Mouse (Mus musculus): ENCODE results near the gene Atp8a1. TPM values are rescaled to one million over a fixed set of nuclear protein-coding genes. Genes with fewer than 3 reads are reported as not detected.

Atp8a1 gene
- total RNA-seq, 2 experiments from 2014 or later = 171 to 190 TPM

- Histone ChIP-seq H3K4me3 (no peak overlapping the region), H3K27ac (no peak overlapping the region)
- no peak for TF ChIP-seq CTCF (IDR thresholded peaks at IDR 0.05)
- no peak for DNase-seq (ENCODE audit: extremely low spot score in 1 of 2, low spot score in 2 of 2)
- intact Hi-C loops (cut with DNase I) = loop anchor here (5.0 to 10.0 kb wide), 3 partner anchors 47 to 265 kb away; partner anchors contain the start of gene Gm21905
These were observed 2.2 kb upstream of the Atp8a1 start for GRCm38 (mm10) chr5:67849411-67849810.

DNA sequence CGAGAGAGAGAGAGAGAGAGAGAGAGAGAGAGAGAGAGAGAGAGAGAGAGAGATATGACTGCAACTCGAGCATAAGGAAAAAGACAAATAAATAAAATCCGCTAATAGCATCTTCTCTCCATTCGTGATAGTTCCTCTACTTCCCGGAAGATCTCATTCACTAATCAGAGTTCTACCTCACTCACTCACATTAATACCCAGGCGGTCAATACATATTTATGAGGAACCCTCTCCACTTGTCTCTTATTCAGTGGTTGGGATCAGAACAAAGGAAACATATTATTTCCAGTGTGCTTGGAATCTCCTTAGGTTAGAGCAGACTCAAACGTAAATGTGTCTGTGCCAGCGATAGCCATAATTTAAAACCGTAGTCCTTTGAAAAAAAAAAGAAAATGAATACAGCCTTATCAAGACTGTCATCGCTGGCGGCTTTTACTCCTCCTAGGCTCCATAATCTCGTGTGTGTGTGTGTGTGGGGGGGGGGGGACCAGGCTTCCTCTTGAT, 1.3 kb upstream of the Atp8a1 start:
- TF ChIP-seq CTCF (IDR thresholded peaks at IDR 0.05) = no peak
- H3K27ac ChIP-seq = no peak overlapping the region
- DNase-seq (ENCODE audit: extremely low spot score in 1 of 2, low spot score in 2 of 2) = no peak
- intact Hi-C loops (cut with DNase I) = loop anchor here (1.0 to 10.0 kb wide), 4 partner anchors 46 to 266 kb away; partner anchors contain the start of gene Gm21905
- H3K4me3 ChIP-seq = no peak overlapping the region

GRCm38 (mm10) chr5:67846361-67847224, 641 bp downstream of the Atp8a1 start:
- DNase-seq (ENCODE audit: extremely low spot score in 1 of 2, low spot score in 2 of 2) = peak; percentile 45 to 55
- TF ChIP-seq CTCF (IDR thresholded peaks at IDR 0.05) = peak; percentile 25
- intact Hi-C loops (cut with DNase I) = loop anchor here (1.0 to 10.0 kb wide), 5 partner anchors 44 to 268 kb away; partner anchors contain the start of gene Gm21905
- peak overlapping the region; percentile 80 for H3K4me3 ChIP-seq
- peak overlapping the region; percentile 99 for H3K27ac ChIP-seq

- no peak for DNase-seq (ENCODE audit: extremely low spot score in 1 of 2, low spot score in 2 of 2)
- intact Hi-C loops (cut with DNase I) = loop anchor here (5.0 to 10.0 kb wide), 3 partner anchors 43 to 270 kb away; partner anchors contain the start of gene Gm21905
- Histone ChIP-seq H3K27ac (peak overlapping the region; percentile 22; the same call in 1 of the 2 replicates), H3K4me3 (peak overlapping the region; percentile 80)
- TF ChIP-seq CTCF (IDR thresholded peaks at IDR 0.05) = no peak
These were observed 2.0 kb downstream of the Atp8a1 start for GRCm38 (mm10) chr5:67845190-67845691.

DNA sequence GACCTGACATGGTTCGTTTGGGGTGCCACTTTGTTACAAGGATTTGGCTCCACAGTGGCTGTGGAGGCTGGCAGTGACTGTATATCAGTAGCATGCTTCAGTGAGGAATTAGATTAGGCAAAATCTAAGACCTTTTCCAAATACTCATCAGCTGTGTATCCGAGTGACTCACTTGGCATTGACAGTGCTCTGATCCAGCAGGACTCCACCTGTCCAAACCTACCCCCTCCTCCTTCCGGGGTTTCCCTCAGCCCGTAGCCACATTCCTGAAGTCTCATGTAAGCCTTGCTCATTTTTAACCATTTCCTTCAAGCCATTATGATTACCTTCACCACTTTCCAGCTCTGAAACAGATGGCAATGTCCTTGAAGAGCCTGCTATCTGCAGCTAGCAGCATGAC, 3.2 kb downstream of the Atp8a1 start:
- TF ChIP-seq CTCF (IDR thresholded peaks at IDR 0.05) = no peak
- DNase-seq (ENCODE audit: extremely low spot score in 1 of 2, low spot score in 2 of 2) = no peak
- intact Hi-C loops (cut with DNase I) = loop anchor here (10.0 kb wide), 1 partner anchor 271 kb away; no protein-coding TSS in a partner anchor
- Histone ChIP-seq H3K27ac (no peak overlapping the region), H3K4me3 (peak overlapping the region; percentile 80)

GRCm38 (mm10) chr5:67842306-67842705, 4.9 kb downstream of the Atp8a1 start:
- TF ChIP-seq CTCF (IDR thresholded peaks at IDR 0.05) = no peak; the same call in 1 of the 2 replicates
- Histone ChIP-seq H3K27ac (peak overlapping the region; percentile 65; the same call in 1 of the 2 replicates), H3K4me3 (peak overlapping the region; percentile 22; the same call in 1 of the 2 replicates)
- intact Hi-C loops (cut with DNase I) = loop anchor here (10.0 kb wide), 1 partner anchor 272 kb away; no protein-coding TSS in a partner anchor
- DNase-seq (ENCODE audit: extremely low spot score in 1 of 2, low spot score in 2 of 2) = no peak

DNA sequence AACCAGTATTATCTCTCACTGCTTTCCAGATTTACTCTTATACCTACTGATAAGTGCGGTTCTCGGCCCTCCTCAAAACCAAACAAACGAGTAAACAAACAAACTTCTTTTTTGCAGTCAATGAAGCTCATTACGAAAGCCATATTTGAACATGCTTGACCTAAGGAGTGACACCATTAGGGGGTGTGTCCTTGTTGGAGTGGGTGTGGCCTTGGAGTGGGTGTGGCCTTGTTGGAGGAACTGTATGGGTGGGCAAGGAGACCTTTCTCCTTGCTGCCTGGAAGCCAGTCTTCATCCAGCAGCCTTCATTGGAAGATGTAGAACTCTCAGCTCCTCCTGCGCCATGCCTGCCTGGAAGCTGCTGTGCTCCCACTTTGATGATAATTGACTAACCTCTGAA, 13.4 kb downstream of the Atp8a1 start:
- Histone ChIP-seq H3K4me3 (no peak overlapping the region), H3K27ac (no peak overlapping the region)
- no peak for TF ChIP-seq CTCF (IDR thresholded peaks at IDR 0.05)
- intact Hi-C loops (cut with DNase I) = no loop called here
- DNase-seq (ENCODE audit: extremely low spot score in 1 of 2, low spot score in 2 of 2) = no peak

- peak in 1 of 2 experiments; percentile 1 for DNase-seq (ENCODE audit: extremely low spot score in 1 of 2, low spot score in 2 of 2)
- no peak for TF ChIP-seq CTCF (IDR thresholded peaks at IDR 0.05)
- intact Hi-C loops (cut with DNase I) = no loop called here
These were observed 15.7 kb downstream of the Atp8a1 start for GRCm38 (mm10) chr5:67831293-67832147.

DNA sequence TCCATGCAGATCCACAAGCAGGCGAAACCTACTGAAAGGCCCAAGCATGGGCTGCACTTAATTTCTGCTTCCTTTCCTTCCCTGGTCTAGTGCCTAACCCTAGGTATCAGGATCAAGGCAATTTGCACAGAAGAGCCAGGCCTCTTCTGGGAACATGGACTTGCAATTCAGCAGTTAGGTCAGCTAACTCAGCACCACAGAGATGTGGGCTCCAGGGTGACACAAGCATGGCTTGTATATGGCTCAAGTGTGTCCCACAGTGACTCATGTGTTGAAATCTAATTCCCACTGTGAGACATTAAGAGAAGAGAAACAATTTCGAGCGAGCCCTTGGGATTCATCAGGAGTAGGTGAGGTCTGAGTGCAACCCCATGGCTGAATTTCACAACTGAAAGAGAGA, 18.9 kb downstream of the Atp8a1 start:
- intact Hi-C loops (cut with DNase I) = no loop called here
- H3K4me3 ChIP-seq = no peak overlapping the region
- no peak for DNase-seq (ENCODE audit: extremely low spot score in 1 of 2, low spot score in 2 of 2)
- H3K27ac ChIP-seq = no peak overlapping the region
- no peak for TF ChIP-seq CTCF (IDR thresholded peaks at IDR 0.05)

More at GRCm38 (mm10) chr5:67831293-67832147, 15.7 kb downstream of the Atp8a1 start:
- no peak overlapping the region for H3K27ac ChIP-seq
- no peak overlapping the region for H3K4me3 ChIP-seq

- Histone ChIP-seq H3K27ac (no peak overlapping the region), H3K4me3 (no peak overlapping the region)
- intact Hi-C loops (cut with DNase I) = no loop called here
- TF ChIP-seq CTCF (IDR thresholded peaks at IDR 0.05) = no peak
- DNase-seq (ENCODE audit: extremely low spot score in 1 of 2, low spot score in 2 of 2) = no peak
These were observed 20.3 kb downstream of the Atp8a1 start for GRCm38 (mm10) chr5:67826935-67827334.

GRCm38 (mm10) chr5:67826278-67826677, 21.0 kb downstream of the Atp8a1 start:
- DNase-seq (ENCODE audit: extremely low spot score in 1 of 2, low spot score in 2 of 2) = no peak
- H3K4me3 ChIP-seq = no peak overlapping the region
- no peak overlapping the region for H3K27ac ChIP-seq
- intact Hi-C loops (cut with DNase I) = no loop called here
- no peak for TF ChIP-seq CTCF (IDR thresholded peaks at IDR 0.05)

Measured in left cerebral cortex, adult 2 months (tissue).